Mouse (Mus musculus): ENCODE measurements around the gene Zfp607b. TPM values are rescaled to one million over a fixed set of nuclear protein-coding genes. Genes with fewer than 3 reads are reported as not detected.

The Zfp607b gene
- total RNA-seq, 2 experiments from 2014 or later, result 8.3 to 9.8 TPM

Other genes starting within 250 kb of the Zfp607b start
- gene Sptbn4, start 241.7 kb upstream of the Zfp607b start, total RNA-seq (2021), result 10 to 100 TPM; 89.7 to 99.2 TPM
- gene Blvrb, start 241.4 kb upstream of the Zfp607b start, total RNA-seq (2021), result 10 to 100 TPM; 11.8 to 12.7 TPM
- 1 to 10 TPM; 2.5 to 3.2 TPM for gene Sertad3, start 215.6 kb upstream of the Zfp607b start, total RNA-seq (2021)
- gene Sertad1, start 202.4 kb upstream of the Zfp607b start, total RNA-seq (2021), result 1 to 10 TPM; 6.0 to 7.0 TPM
- 1 to 10 TPM; 1.4 TPM for gene Prx, start 190.0 kb upstream of the Zfp607b start, total RNA-seq (2021)
- gene Hipk4, start 166.1 kb upstream of the Zfp607b start, total RNA-seq (2021), result under 1 TPM; 0.26 to 0.34 TPM
- gene Pld3, start 136.1 kb upstream of the Zfp607b start, total RNA-seq (2021), result 100 to 1,000 TPM; 520 to 550 TPM
- 10 to 100 TPM; 23.1 to 26.2 TPM for gene 2310022A10Rik, start 136.1 kb upstream of the Zfp607b start, total RNA-seq (2021)
- gene Akt2, start 97.8 kb upstream of the Zfp607b start, total RNA-seq (2021), result 100 to 1,000 TPM in 1 of 2 experiments, 10 to 100 TPM in 1; 92.2 to 103 TPM
- 100 to 1,000 TPM; 139 to 145 TPM for gene Ttc9b, start 35.4 kb upstream of the Zfp607b start, total RNA-seq (2021)
- 100 to 1,000 TPM; 220 to 227 TPM for gene Map3k10, start 14.7 kb upstream of the Zfp607b start, total RNA-seq (2021)
- 10 to 100 TPM; 35.7 to 38.8 TPM for gene Zfp60, start 42.0 kb downstream of the Zfp607b start, total RNA-seq (2021)
- 1 to 10 TPM; 6.4 to 8.3 TPM for gene Zfp626, start 117.9 kb downstream of the Zfp607b start, total RNA-seq (2021)
- 1 to 10 TPM; 4.0 to 4.6 TPM for gene Zfp59, start 149.3 kb downstream of the Zfp607b start, total RNA-seq (2021)
- 1 to 10 TPM; 2.5 to 3.1 TPM for gene Zfp607a, start 168.2 kb downstream of the Zfp607b start, total RNA-seq (2021)
- gene Zfp974, start 240.1 kb downstream of the Zfp607b start, total RNA-seq (2021), result 10 to 100 TPM; 15.6 to 15.9 TPM

All from left cerebral cortex, postnatal 10 days (tissue).